Mouse (Mus musculus) forebrain, embryonic 14.5 days (tissue): ENCODE measurements around the gene Rnf39. TPM values are rescaled to one million over a fixed set of nuclear protein-coding genes. Genes with fewer than 3 reads are reported as not detected.

Source experiments
- ATAC-seq: fragments of 200-750 bp; cut with Nextera tagmentation; 2 replicates; pipeline ENCODE4 v1.8.0; 2017; ENCODE audit warnings: mild to moderate bottlenecking, moderate library complexity
- DNase-seq: peaks from one replicate; pipeline ENCODE4 v3.0.0-alpha.2; 2015; ENCODE audit warnings: low spot score
- H3K27ac ChIP-seq: fragments of 300-500 bp; sonication (generic); 2 replicates; pipeline ENCODE4 v1.5.1; 2014; ENCODE audit warnings: low read depth, mild to moderate bottlenecking, control low read depth, low read length, moderate library complexity
- H3K27me3 ChIP-seq: fragments of 300-500 bp; sonication (generic); replicated peaks from 2 replicates; pipeline ENCODE4 v1.6.1; 2014; ENCODE audit warnings: low read length, control low read depth, mixed read lengths; ENCODE audit not compliant: control insufficient read depth, insufficient read depth
- H3K36me3 ChIP-seq: fragments of 300-500 bp; sonication (generic); 2 replicates; pipeline ENCODE4 v1.6.1; 2014; ENCODE audit warnings: low read length, control low read depth; ENCODE audit not compliant: control insufficient read depth, insufficient read depth
- H3K4me1 ChIP-seq: fragments of 300-500 bp; sonication (generic); 2 replicates; pipeline ENCODE4 v1.6.1; 2014; ENCODE audit warnings: antibody characterized with exemption, low read length, control low read depth; ENCODE audit not compliant: control insufficient read depth, insufficient read depth
- H3K4me2 ChIP-seq: fragments of 300-500 bp; sonication (generic); 2 replicates; pipeline ENCODE4 v1.6.1; 2014; ENCODE audit warnings: mild to moderate bottlenecking, control low read depth, low read length
- H3K4me3 ChIP-seq: fragments of 300-500 bp; sonication (generic); 2 replicates; pipeline ENCODE4 v1.5.1; 2014; ENCODE audit warnings: low read depth, low read length, control low read depth
- H3K9ac ChIP-seq: fragments of 300-500 bp; sonication (generic); 2 replicates; pipeline ENCODE4 v1.6.1; 2014; ENCODE audit warnings: mild to moderate bottlenecking, low read length, control low read depth, moderate library complexity
- H3K9me3 ChIP-seq: fragments of 300-500 bp; sonication (generic); replicated peaks from 2 replicates; pipeline ENCODE4 v1.6.1; 2016; ENCODE audit warnings: low read length, control low read depth, mixed read lengths; ENCODE audit not compliant: control insufficient read depth
- WGBS: fragments of 180-500 bp; shearing (Covaris S2); extraction: QIAGEN DNeasy Blood & Tissue Kit; methylation state at CpG from one replicate; pipeline ENCODE4 v1.1.7; 2014; 5-methylcytosine and 5-hydroxymethylcytosine counted together
- polyA plus RNA-seq: library from polyadenylated mRNA; unstranded; fragments of >200 nt; fragmentation: Nextera tagmentation; extraction: Ambion mirVana; gene quantifications from 2 replicates; pipeline ENCODE4 v1.2.1, GENCODE M21; 2014

The Rnf39 gene
- polyA plus RNA-seq, 1 experiment from 2014 or later = 0.24 TPM

- WGBS = 79% methylated on average over 12 of the region's 12 CpGs
- H3K9ac ChIP-seq = no peak overlapping the region
- H3K36me3 ChIP-seq = no peaks in the 10 kb centered on the region
- DNase-seq (no peak), ATAC-seq (no peak)
- H3K9me3 ChIP-seq = no peaks in the 10 kb centered on the region
- no peak overlapping the region for H3K27ac ChIP-seq
- no peaks in the 10 kb centered on the region for H3K4me1 ChIP-seq
- H3K4me2 ChIP-seq = no peak overlapping the region
- H3K27me3 ChIP-seq = no peaks in the 10 kb centered on the region
- H3K4me3 ChIP-seq = no peak overlapping the region
Observed at GRCm38 (mm10) chr17:36929236-36929932, 13.3 kb upstream of the Rnf39 start.

GRCm38 (mm10) chr17:36930233-36930632 is 12.5 kb upstream of the Rnf39 start:
- H3K4me3 ChIP-seq = no peak overlapping the region
- H3K9me3 ChIP-seq = no peaks in the 10 kb centered on the region
- no peak overlapping the region for H3K9ac ChIP-seq
- WGBS = 83% methylated on average over 6 of the region's 6 CpGs
- H3K4me2 ChIP-seq = no peak overlapping the region
- no peak overlapping the region for H3K27ac ChIP-seq
- no peaks in the 10 kb centered on the region for H3K27me3 ChIP-seq
- no peaks in the 10 kb centered on the region for H3K4me1 ChIP-seq
- ATAC-seq (no peak), DNase-seq (no peak)
- no peaks in the 10 kb centered on the region for H3K36me3 ChIP-seq

DNA sequence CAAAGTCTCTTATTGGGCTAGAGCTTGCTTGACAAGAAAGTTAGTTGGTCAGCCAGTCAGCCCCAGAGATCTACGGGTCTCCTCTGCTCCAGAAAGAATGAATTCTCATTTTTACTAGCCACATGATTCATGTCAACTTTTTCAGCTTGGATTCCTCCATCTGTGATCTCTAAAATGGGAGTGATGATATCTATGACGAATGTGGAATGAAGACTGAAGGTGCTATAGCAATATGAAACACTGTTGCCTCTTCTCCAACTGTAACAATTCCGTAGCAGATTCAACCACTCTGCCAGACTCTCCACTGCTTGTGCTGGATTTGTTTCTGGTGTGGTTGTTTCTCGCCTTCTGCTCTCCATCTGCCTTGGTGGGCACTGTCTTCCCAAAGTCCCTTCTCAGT is 11.6 kb upstream of the Rnf39 start:
- no peaks in the 10 kb centered on the region for H3K36me3 ChIP-seq
- no peak overlapping the region for H3K4me3 ChIP-seq
- 88% methylated on average over 4 of the region's 4 CpGs for WGBS
- no peak overlapping the region for H3K27ac ChIP-seq
- no peaks in the 10 kb centered on the region for H3K9me3 ChIP-seq
- no peaks in the 10 kb centered on the region for H3K4me1 ChIP-seq
- DNase-seq (no peak), ATAC-seq (no peak)
- no peak overlapping the region for H3K4me2 ChIP-seq
- H3K27me3 ChIP-seq = no peaks in the 10 kb centered on the region
- H3K9ac ChIP-seq = no peak overlapping the region

GRCm38 (mm10) chr17:36931806-36932205 is 10.9 kb upstream of the Rnf39 start:
- H3K4me1 ChIP-seq = no peaks in the 10 kb centered on the region
- DNase-seq = no peak
- WGBS = 65% methylated on average over 2 of the region's 2 CpGs
- H3K36me3 ChIP-seq = no peaks in the 10 kb centered on the region
- no peaks in the 10 kb centered on the region for H3K27me3 ChIP-seq
- H3K9ac ChIP-seq = no peak overlapping the region
- H3K4me2 ChIP-seq = no peak overlapping the region
- H3K4me3 ChIP-seq = no peak overlapping the region
- H3K9me3 ChIP-seq = no peaks in the 10 kb centered on the region
- H3K27ac ChIP-seq = no peak overlapping the region
- no peak for ATAC-seq

DNA sequence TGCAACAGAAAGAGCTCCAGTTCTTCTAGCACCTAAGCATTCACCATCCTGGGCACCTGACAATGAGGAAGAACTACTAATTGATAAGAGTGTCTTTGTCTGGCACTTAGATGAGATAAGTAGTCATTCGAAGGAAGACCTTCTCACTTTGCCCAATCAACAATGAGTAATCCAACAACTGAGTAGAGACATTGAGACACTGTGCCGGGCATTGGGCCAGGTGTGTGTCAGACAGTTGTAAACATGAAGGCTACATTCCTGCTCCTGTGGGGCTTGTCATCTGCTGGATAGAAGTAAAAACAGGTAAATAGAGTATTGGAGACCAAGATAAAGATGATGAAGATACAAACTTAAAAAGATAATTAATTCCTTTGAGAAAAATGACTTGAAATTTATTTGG is 4.7 kb upstream of the Rnf39 start:
- Histone ChIP-seq H3K9me3 (no peaks in the 10 kb centered on the region), H3K36me3 (no peaks in the 10 kb centered on the region), H3K27me3 (peaks cover 8% of the 10 kb centered on the region), H3K4me2 (no peak overlapping the region), H3K27ac (no peak overlapping the region), H3K9ac (no peak overlapping the region), H3K4me3 (no peak overlapping the region), H3K4me1 (no peaks in the 10 kb centered on the region)
- WGBS = 85% methylated on average over 2 of the region's 2 CpGs
- DNase-seq (no peak), ATAC-seq (no peak)

DNA sequence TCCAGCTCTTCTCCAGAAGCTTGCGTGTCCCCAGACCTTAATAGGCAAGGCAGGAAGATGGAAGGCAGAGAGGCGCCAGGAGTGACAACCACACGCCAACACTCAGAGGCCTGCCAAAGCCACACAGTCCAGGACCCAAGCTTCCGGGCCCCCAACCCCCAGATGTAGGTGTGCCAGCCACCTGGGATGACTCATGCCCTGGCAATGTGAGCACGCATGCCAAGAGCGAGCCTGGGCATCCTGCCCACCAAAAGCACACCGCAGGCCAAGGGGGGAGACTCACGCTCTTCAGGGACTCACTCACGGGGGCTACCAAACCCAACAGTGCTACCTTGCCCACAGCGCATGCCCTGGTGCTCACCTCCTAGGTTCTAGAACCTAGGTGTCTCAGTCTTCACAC is 327 bp upstream of the Rnf39 start:
- no peaks in the 10 kb centered on the region for H3K9me3 ChIP-seq
- WGBS = 48% methylated on average over 10 of the region's 10 CpGs
- no peaks in the 10 kb centered on the region for H3K36me3 ChIP-seq
- peak overlapping the region; percentile 56 for H3K4me2 ChIP-seq
- no peak overlapping the region for H3K27ac ChIP-seq
- DNase-seq (peak; percentile 31), ATAC-seq (peak; percentile 24; the same call in 1 of the 2 replicates)
- H3K9ac ChIP-seq = no peak overlapping the region
- H3K4me3 ChIP-seq = peak overlapping the region; percentile 31; the same call in 1 of the 2 replicates
- H3K27me3 ChIP-seq = peaks cover 25% of the 10 kb centered on the region
- peaks cover 5% of the 10 kb centered on the region; the same call in 1 of the 2 replicates for H3K4me1 ChIP-seq

GRCm38 (mm10) chr17:36943691-36944090 is 973 bp downstream of the Rnf39 start:
- peaks cover 25% of the 10 kb centered on the region for H3K27me3 ChIP-seq
- H3K9me3 ChIP-seq = no peaks in the 10 kb centered on the region
- DNase-seq (no peak), ATAC-seq (no peak)
- H3K4me2 ChIP-seq = no peak overlapping the region
- H3K4me1 ChIP-seq = peaks cover 5% of the 10 kb centered on the region
- peak overlapping the region; percentile 31; the same call in 1 of the 2 replicates for H3K4me3 ChIP-seq
- H3K27ac ChIP-seq = no peak overlapping the region
- H3K9ac ChIP-seq = no peak overlapping the region
- H3K36me3 ChIP-seq = peaks cover 6% of the 10 kb centered on the region; the same call in 1 of the 2 replicates
- WGBS = 23% methylated on average over 5 of the region's 5 CpGs

DNA sequence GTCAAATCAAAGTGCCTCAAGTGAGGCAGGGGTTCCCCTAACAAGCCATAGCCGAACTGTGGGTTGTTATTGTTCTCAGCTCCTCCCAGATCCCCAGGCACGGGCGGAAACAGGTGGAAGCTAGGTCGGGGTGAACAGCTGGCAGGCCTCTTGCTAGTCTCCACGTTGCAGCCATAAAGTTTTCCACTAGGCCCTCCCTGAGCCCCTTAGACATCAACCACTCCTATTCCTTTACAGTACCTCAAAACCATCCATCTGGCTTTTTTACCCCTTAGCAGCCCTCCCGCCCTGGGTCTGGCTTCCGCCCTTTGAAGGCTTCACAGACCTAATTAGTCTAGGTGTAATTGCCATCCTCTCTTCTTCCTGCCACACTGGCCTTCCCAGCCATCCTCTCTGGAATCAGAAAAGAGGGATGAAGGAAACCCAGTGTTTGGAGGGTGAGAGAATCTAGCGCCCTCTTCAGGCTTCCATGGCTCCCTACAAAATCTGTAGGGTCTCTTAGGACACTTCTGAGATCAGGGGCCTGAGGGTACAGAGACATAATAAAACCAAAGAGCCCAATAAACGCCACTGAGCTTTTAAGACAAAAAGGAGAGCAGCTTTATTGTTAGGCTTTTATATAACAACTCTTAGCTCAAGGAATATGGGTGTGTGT is 1.5 kb downstream of the Rnf39 start:
- WGBS = 15% methylated on average over 9 of the region's 9 CpGs
- Histone ChIP-seq H3K4me3 (no peak overlapping the region), H3K4me2 (no peak overlapping the region), H3K4me1 (peaks cover 5% of the 10 kb centered on the region), H3K9me3 (no peaks in the 10 kb centered on the region), H3K36me3 (peaks cover 12% of the 10 kb centered on the region), H3K9ac (no peak overlapping the region), H3K27ac (no peak overlapping the region), H3K27me3 (peaks cover 25% of the 10 kb centered on the region)
- DNase-seq = no peak
- ATAC-seq = no peak
